Mouse (Mus musculus): ENCODE data around the gene Pdp2. TPM values are rescaled to one million over a fixed set of nuclear protein-coding genes. Genes with fewer than 3 reads are reported as not detected.

Pdp2 gene
- total and polyA plus RNA-seq, 3 experiments: 12.2 to 12.4 TPM; not detected in 1

GRCm38 (mm10) chr8:104613119-104613518 is 21.9 kb downstream of the Pdp2 start:
- H3K36me3 ChIP-seq (ENCODE audit: control insufficient read depth in 1 of 2, insufficient read depth in 2 of 2, low read length in 2 of 2): no peaks in the 10 kb centered on the region
- no peaks in the 10 kb centered on the region for H3K9me3 ChIP-seq (replicated peaks; ENCODE audit: insufficient read depth, low read length)
- H3K27ac ChIP-seq (ENCODE audit: control insufficient read depth, low read depth, low read length): no peak overlapping the region
- DNase-seq (ENCODE audit: low read depth, low spot score): no peak
- H3K79me2 ChIP-seq (ENCODE audit: control insufficient read depth, insufficient read depth, low read length, poor library complexity): no peaks in the 10 kb centered on the region
- TF ChIP-seq EP300 (IDR thresholded peaks at IDR 0.05; ENCODE audit: low read depth in 1 of 2, low read length in 2 of 2): no peak
- TF ChIP-seq SIN3A (IDR thresholded peaks at IDR 0.05; ENCODE audit: low read length): no peak
- TF ChIP-seq SMC3 (IDR thresholded peaks at IDR 0.05; ENCODE audit: low read depth, low read length): no peak
- no peak for TF ChIP-seq TBP (IDR thresholded peaks at IDR 0.05; ENCODE audit: low read depth, low read length)
- no peak for TF ChIP-seq CHD1 (IDR thresholded peaks at IDR 0.05; ENCODE audit: low read depth, low read length)
- H3K27me3 ChIP-seq (ENCODE audit: control insufficient read depth in 1 of 2, insufficient read depth in 2 of 2, low read length in 2 of 2): no peaks in the 10 kb centered on the region
- no peak overlapping the region for H3K9ac ChIP-seq (ENCODE audit: control insufficient read depth, low read depth, low read length, poor library complexity, severe bottlenecking)
- 0 out of 4 replicates have a peak, but pooled peaks cover 0 to 9% of the 10 kb centered on the region in 2 experiments for H3K4me1 ChIP-seq (ENCODE audit: control insufficient read depth in 1 of 2, insufficient read depth in 2 of 2, low read length in 2 of 2)
- H3K4me3 ChIP-seq (ENCODE audit: control insufficient read depth in 1 of 2, insufficient read depth in 1 of 2, low read depth in 2 of 2, low read length in 2 of 2): no peak overlapping the region

GRCm38 (mm10) chr8:104620765-104621164 is 29.5 kb downstream of the Pdp2 start:
- peak; percentile 55 for DNase-seq (ENCODE audit: low read depth, low spot score)
- Histone ChIP-seq H3K4me3 (ENCODE audit: control insufficient read depth in 1 of 2, insufficient read depth in 1 of 2, low read depth in 2 of 2, low read length in 2 of 2) (no peak overlapping the region), H3K9ac (ENCODE audit: control insufficient read depth, low read depth, low read length, poor library complexity, severe bottlenecking) (no peak overlapping the region), H3K9me3 (replicated peaks; ENCODE audit: insufficient read depth, low read length) (no peaks in the 10 kb centered on the region), H3K4me1 (ENCODE audit: control insufficient read depth in 1 of 2, insufficient read depth in 2 of 2, low read length in 2 of 2) (peaks cover 0 to 15% of the 10 kb centered on the region in 2 experiments; a peak in 2 of 4 replicates), H3K79me2 (ENCODE audit: control insufficient read depth, insufficient read depth, low read length, poor library complexity) (no peaks in the 10 kb centered on the region), H3K27ac (ENCODE audit: control insufficient read depth, low read depth, low read length) (no peak overlapping the region), H3K27me3 (ENCODE audit: control insufficient read depth in 1 of 2, insufficient read depth in 2 of 2, low read length in 2 of 2) (no peaks in the 10 kb centered on the region), H3K36me3 (ENCODE audit: control insufficient read depth in 1 of 2, insufficient read depth in 2 of 2, low read length in 2 of 2) (peaks cover 0 to 8% of the 10 kb centered on the region in 2 experiments; a peak in 2 of 4 replicates)
- 0 out of 2 replicates have a peak, but pooled peaks have one; percentile 40 for TF ChIP-seq GATA1 (IDR thresholded peaks at IDR 0.05; ENCODE audit: low read depth, low read length)
- TF ChIP-seq TBP (IDR thresholded peaks at IDR 0.05; ENCODE audit: low read depth, low read length): no peak
- TF ChIP-seq CTCF (IDR thresholded peaks at IDR 0.05 in 2 of 3, conservative IDR thresholded peaks at IDR 0.05 in 1 of 3; ENCODE audit: control insufficient read depth in 1 of 3, insufficient read depth in 1 of 3, low read depth in 2 of 3, low read length in 3 of 3, poor library complexity in 1 of 3, severe bottlenecking in 1 of 3): no peak
- no peak for TF ChIP-seq JUND (IDR thresholded peaks at IDR 0.05; ENCODE audit: low read depth, low read length)
- no peak for TF ChIP-seq MYC (IDR thresholded peaks at IDR 0.05; ENCODE audit: low read depth, low read length)
- peak; percentile 75 for TF ChIP-seq RCOR1 (IDR thresholded peaks at IDR 0.05; ENCODE audit: low read depth, low read length)
- peak in 1 of 2 experiments; percentile 26; a peak in 3 of 4 replicates for TF ChIP-seq EP300 (IDR thresholded peaks at IDR 0.05; ENCODE audit: low read depth in 1 of 2, low read length in 2 of 2)
- TF ChIP-seq E2F4 (IDR thresholded peaks at IDR 0.05; ENCODE audit: borderline replicate concordance, low read depth, low read length): no peak
- TF ChIP-seq TAL1 (IDR thresholded peaks at IDR 0.05; ENCODE audit: low read length): peak; percentile 16; the same call in 1 of the 2 replicates

GRCm38 (mm10) chr8:104624161-104624560 is 32.9 kb downstream of the Pdp2 start, which contains the start of gene Cdh16:
Gene Cdh16 (minus strand): TSS chr8:104624396.
- DNase-seq (ENCODE audit: low read depth, low spot score): no peak
- H3K36me3 ChIP-seq (ENCODE audit: control insufficient read depth in 1 of 2, insufficient read depth in 2 of 2, low read length in 2 of 2): peaks cover 0 to 9% of the 10 kb centered on the region in 2 experiments; a peak in 2 of 4 replicates
- no peaks in the 10 kb centered on the region for H3K9me3 ChIP-seq (replicated peaks; ENCODE audit: insufficient read depth, low read length)
- no peaks in the 10 kb centered on the region for H3K27me3 ChIP-seq (ENCODE audit: control insufficient read depth in 1 of 2, insufficient read depth in 2 of 2, low read length in 2 of 2)
- no peak within 1 kb of the TSS for H3K4me3 ChIP-seq (ENCODE audit: control insufficient read depth in 1 of 2, insufficient read depth in 1 of 2, low read depth in 2 of 2, low read length in 2 of 2)
- TF ChIP-seq MAFK (IDR thresholded peaks at IDR 0.05; ENCODE audit: borderline replicate concordance, low read depth, low read length) (no peak), MAZ (IDR thresholded peaks at IDR 0.05; ENCODE audit: low read depth, low read length) (no peak)
- H3K79me2 ChIP-seq (ENCODE audit: control insufficient read depth, insufficient read depth, low read length, poor library complexity): no peaks in the 10 kb centered on the region
- no peak within 1 kb of the TSS for H3K27ac ChIP-seq (ENCODE audit: control insufficient read depth, low read depth, low read length)
- H3K4me1 ChIP-seq (ENCODE audit: control insufficient read depth in 1 of 2, insufficient read depth in 2 of 2, low read length in 2 of 2): peaks cover 0 to 16% of the 10 kb centered on the region in 2 experiments; a peak in 2 of 4 replicates
- H3K9ac ChIP-seq (ENCODE audit: control insufficient read depth, low read depth, low read length, poor library complexity, severe bottlenecking): no peak within 1 kb of the TSS
